Mouse (Mus musculus) B cell, adult 2 months (primary cell): ENCODE data around the gene Meis1.

Source experiments
- DNase-seq, 2 experiments: peaks; one replicate each; pipeline ENCODE4 v3.0.0; 2022

Gene Meis1

DNA sequence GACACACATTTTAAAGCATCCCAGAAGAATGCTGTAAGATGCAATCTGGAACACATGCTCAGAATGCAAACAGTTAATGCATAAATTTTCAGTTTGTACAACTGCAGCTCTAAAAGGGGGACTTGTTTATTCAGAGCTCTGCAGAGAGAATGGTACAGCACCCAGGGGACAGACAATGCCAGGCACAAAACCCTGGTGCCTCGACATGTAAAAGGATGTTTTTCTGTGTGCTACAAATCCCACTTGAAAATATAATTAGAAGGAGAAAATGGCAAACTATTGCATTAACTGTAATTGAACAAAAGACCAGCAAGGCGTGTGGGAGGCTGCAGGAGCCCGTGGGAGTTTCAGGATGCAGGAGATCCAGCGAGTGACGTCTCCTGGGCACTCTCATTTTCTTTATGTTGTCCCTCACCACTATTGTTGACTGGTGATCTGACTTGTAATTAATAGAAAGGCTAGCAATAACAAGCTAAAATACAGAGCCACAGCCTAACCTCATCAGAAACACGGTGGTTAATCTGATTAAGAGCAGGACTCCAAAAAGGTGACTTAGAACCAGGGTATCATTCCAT, 29.0 kb downstream of the Meis1 start:
- no peak for DNase-seq

DNA sequence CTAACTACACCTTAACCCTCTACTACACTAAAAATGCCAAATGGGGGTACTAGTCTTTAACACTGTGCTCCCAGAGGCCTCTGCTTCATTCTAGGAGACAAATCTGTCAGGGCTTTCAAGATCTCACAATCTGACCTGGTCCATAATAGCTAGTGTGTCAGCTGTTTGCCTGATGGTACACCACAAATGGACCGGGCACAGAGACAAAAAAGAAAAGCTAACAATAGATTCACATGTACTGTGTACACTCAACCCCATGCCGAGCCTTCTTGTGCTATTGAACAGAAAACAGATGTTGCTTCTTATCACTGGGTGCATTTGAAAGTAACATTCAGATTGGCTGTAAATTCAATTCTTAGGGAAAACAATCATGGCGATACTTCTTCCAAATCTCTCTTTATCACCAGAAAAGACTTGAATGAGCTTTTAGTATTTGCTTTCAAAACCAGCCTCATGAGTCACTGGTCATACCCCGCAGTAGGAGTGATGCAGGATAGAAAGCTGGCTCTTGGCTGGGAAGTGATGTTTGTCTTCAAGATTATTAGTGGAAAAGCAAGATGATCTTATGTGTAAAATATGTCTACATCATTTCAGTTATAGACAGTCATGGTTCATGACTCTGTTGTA, 30.0 kb downstream of the Meis1 start:
- DNase-seq = no peak

DNA sequence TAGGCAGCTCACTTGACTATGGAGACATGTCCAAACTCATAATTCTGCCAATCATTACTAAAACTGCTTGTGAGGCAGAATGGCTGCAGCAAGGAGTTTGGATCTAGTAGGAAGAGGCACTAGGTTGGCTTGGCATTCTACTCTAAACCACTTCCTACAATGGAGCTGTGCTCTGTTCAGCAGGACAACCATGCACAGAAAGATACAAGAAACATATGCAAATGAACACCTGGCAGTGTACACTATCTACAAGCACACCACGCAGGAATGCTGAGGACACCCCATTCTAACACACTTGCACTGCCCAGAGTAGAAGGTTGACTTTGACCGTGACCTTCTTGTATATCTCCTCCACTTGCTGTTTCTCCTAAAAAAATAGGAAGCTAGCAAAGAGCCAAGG, 35.0 kb downstream of the Meis1 start:
- DNase-seq = no peak

GRCm38 (mm10) chr11:18983294-18983693, 35.5 kb downstream of the Meis1 start:
- DNase-seq = no peak

DNA sequence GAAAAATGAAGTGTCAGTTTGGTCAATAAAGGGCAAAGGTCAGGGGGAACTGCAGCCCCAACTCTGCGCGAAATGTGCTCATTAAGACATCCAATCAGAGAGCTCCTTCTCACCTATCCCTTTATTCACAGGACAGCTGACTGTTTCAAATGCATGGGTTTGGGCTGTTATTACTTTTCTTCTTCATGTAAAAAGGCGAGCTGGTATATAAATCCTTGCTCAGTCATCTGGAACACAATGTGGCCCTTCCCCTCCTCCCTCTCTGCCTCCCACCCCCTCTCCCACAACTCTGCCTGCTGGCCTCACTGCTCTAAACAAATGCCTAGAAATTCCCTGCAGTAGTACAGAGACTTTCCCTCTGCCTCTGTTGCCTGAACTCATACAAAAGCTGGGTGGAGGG, 36.5 kb downstream of the Meis1 start:
- DNase-seq = no peak

- no peak for DNase-seq
Observed at GRCm38 (mm10) chr11:18981367-18981766, 37.4 kb downstream of the Meis1 start.

DNA sequence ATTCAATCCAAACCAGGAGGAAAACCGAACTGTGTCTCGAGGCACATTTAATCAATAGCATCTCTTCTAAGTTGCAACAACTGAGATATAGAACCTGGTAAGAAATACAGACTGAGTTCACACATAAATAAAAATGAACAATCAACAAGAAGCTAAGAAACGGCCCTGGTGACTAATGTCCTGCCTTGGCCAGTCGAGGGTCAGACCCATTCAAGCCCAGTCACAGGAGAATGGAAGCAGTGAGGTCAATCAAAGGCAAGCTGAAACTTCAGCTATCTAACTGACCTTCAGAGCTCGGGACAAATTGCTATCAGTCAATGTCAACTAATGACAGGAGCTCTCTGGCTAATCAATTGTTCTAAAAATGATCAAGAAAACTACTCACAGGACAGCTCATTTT, 38.2 kb downstream of the Meis1 start:
- DNase-seq = no peak

DNA sequence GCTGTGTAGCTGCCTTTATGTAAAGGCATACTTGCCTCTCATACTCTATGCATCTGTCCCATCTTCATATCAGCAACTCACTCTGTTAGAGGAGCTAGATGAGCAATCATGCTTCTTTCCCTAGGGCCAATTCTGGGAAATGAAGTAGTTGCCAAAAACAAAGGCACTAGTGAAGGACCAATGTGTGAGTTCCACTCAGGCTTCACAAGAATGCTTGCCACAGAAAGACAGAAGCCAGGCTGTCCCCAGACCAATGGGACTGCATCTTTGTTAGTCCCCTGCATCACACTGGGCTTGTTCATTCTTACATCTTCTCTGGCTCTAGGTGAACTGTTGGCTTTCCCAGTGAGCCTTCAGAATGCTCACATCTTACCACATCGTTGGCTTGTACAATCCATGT, 43.7 kb downstream of the Meis1 start:
- no peak for DNase-seq

DNA sequence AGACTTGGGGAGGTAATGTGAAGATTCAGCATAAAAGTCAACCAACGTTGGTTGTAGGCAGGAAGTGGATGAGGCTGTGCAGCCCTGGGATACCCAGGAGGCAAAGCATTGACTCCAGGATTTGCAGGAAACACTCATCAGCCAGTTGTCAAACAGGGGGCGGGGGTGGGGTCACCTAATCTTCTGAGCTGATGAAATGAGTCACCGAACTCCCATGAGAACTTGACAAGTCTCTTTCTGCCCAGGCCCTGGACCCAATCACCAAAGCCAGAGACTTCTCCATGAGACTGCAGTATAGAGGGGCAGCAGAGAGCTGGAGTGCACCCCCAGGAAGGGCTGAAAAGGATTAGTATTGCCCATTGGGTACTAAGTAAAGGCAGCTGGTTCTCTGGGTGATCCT, 45.0 kb downstream of the Meis1 start:
- no peak for DNase-seq

DNA sequence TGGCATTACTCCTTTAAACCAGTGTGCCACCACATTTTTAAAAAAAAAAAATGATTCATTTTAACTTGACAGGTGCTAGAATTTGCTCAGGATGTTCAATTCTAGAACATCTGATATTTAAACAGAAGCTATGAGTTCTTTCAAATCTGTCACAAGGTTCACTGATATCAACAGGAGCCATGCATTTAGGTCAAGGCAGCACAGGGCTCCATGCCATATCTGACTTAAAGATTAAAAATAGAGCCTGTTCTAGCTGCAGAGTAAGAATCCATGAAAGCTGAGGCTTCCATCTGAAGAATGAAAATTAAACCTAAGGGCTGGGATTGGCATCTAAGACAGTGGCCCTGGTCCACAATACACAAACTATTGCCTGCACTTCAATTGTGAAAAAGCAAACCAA, 45.8 kb downstream of the Meis1 start:
- DNase-seq = no peak

- no peak for DNase-seq
Observed at GRCm38 (mm10) chr11:18971551-18971950, 47.2 kb downstream of the Meis1 start.

DNA sequence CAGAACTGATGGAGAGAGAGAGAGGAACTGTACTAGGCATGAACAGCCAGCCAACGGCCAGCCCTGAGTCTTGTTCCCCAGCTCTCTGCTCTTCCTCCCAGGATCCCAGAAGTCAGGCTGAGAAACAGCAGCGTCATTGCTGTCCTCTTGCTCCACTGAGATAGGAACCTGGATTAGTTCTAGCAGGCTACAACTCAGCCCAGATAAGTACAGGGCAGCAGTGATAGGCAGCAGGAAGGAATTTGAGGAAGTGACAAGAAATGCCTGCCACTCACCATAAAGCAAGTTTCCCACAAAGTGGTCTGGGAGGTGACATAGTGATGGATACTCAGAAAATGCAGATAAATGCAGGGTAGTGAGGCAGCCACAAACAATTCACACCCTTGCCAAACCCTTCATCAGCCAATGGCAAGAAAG, 48.9 kb downstream of the Meis1 start:
- DNase-seq = no peak

- DNase-seq = no peak
Observed at GRCm38 (mm10) chr11:18964418-18964817, 54.4 kb downstream of the Meis1 start.

DNA sequence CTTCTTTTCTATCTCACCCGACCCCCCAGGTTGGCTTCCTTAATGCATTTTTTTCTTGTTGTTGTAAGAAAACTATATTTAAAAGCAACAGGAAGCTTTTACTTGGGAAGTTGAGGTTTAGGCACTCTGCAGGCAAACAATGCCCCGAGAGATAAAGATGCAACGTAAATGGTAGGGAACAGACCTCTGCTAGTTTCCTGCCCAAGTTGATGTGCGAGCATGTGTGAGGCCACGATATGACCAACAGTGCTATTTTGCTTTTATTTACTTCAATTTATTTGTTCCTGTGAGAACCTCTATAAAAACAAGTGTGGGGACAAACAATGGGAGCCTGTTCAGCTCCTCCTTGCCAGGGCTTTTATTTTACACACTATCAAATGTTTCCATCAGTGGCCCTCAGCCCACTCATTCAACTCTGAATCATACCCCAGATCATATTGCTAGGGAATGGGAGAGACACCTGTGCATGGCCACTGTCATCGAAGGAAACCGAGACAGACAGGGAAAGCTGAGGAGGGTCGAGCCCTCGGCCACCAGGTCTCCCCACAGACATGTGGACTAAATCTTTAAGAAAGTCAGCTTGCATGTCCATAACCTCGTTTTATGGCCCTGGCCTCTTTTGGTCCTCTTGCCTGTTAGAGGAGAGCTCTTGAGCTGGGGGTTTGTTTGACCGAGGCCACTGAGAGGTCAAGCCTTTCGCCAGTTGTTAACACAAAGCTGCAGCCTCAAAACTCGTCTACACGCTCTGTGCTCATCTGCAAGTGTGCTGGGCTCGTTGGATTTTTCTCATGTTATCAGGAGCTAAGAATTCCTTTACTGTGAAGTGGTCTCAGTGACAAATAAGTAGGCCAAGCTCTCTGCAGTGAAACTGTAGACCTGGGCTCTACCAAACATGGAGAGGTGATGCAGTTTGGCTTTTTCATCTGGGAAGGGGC, 55.3 kb downstream of the Meis1 start:
- DNase-seq = no peak

- DNase-seq = no peak
Observed at GRCm38 (mm10) chr11:18959465-18959864, 59.3 kb downstream of the Meis1 start.

- peak; percentile 2 for DNase-seq
Observed at GRCm38 (mm10) chr11:18957805-18958770, 60.7 kb downstream of the Meis1 start.

- no peak for DNase-seq
Observed at GRCm38 (mm10) chr11:18957097-18957804, 61.5 kb downstream of the Meis1 start.

DNA sequence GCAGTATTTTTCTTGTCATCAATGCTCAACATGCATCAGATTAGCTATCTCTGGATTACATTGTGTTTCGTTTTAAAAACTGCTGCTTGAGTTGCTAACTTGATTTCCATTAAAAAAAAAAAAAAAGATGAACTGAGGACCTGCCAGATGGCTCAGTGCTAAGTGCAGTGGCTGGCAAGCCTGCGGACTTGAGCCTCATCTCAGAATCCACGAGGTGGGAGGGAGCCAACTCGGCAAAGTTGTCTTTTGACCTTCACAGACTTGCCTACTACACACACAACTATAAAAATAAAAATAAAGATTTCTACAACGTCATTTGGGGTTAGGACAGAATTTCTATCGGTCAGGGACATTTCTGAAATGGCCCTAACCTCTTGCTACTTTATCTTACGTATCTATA, 62.8 kb downstream of the Meis1 start:
- no peak for DNase-seq

GRCm38 (mm10) chr11:18954852-18955251, 63.9 kb downstream of the Meis1 start:
- DNase-seq = no peak

GRCm38 (mm10) chr11:18953892-18954291, 64.9 kb downstream of the Meis1 start:
- DNase-seq = no peak

DNA sequence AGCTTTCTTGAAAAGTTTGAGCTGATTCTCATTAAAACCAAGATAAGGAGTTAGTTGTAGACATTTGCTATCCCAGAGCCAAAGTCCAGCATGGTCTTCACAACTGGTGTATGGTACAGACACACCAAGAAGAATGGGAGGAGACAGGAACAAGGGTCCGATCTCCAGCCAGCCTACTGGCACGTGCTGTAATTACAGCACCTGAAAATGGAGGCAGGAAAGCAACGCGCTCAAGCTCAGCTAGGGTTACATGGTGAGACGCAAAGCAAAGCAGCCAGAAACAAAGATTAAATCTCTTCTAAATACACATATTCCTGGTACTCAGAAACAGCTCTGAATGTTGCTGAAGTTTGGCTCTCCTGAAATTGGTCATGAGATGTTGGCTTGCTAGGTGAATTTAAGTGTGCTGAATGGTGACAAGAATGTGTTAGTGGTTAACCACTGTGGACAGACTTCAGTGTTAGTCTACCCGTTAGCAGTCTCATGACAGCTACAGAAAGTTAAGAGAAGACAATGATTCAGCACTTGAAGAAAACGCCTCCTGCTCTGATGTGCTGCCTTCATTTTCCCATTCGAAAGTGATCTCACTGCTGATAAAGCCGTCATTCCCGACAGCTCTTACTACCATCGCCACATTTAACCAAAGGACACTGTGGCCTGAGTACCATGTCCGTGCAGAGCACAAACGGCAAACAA, 70.0 kb downstream of the Meis1 start:
- DNase-seq = no peak

DNA sequence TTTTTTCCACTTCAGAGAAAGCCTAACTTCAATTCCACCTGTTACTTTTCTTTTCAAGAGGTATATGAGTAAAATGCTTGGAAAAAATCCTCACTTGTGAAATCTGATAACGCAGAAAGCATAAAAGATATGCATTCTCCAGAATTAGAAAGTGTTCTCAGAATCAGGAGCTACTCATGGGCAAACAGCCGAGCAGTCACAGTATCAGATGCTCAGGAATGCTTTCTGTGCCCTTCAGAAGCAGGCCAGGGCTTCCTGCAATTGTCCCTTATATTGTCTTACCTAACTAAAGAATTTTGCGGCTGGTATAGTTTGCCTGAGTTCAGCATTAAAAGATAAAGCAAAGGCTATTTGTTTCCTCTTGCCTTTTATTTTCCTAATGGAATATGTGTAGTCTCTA, 71.4 kb downstream of the Meis1 start:
- no peak for DNase-seq
